8 mouse cellular contexts compared by ENCODE assay signal in genomic region chr15:79882623-79883267, GRCm38 (mm10). TPM values are rescaled to one million over a fixed set of nuclear protein-coding genes. Genes with fewer than 3 reads are reported as not detected.
DNase-seq lines count a peak whose midpoint lies in the region; ATAC-seq and TF ChIP-seq lines count a peak whose summit lies in the region.

No protein-coding gene starts in this region.

- DNase-seq in testis, postnatal 10 days (ENCODE audit: low spot score): no peak
- peak; percentile 63 to 73 for DNase-seq in cerebellum, postnatal 10 days
- no peak for DNase-seq in heart, postnatal 0 days (ENCODE audit: low spot score)
- DNase-seq in left cerebral cortex, postnatal 14 days (ENCODE audit: low spot score in 2 of 2): peak; percentile 73 to 87
- no peak for DNase-seq in embryo, embryonic 10 days (ENCODE audit: low spot score)
- no peak for DNase-seq in ovary, postnatal 10 days (ENCODE audit: low spot score)

- intact Hi-C loops in left cerebral cortex, postnatal 14 days (cut with DNase I): loop anchor here (1.0 to 10.0 kb wide), 2 partner anchors 49 to 128 kb away; no protein-coding TSS in a partner anchor

- no peak for TF ChIP-seq EP300 in heart, postnatal 0 days (IDR thresholded peaks at IDR 0.05; ENCODE audit: low read depth)

- no peak for ATAC-seq in heart, postnatal 0 days (ENCODE audit: insufficient read depth, low read depth)
- peak; percentile 82 for ATAC-seq in neural tube, embryonic 13.5 days (ENCODE audit: low read depth)

- peak overlapping the region; percentile 28 for H3K4me3 ChIP-seq in testis, adult 2 months (ENCODE audit: control insufficient read depth, low read depth, low read length)
- H3K4me3 ChIP-seq in heart, postnatal 0 days (ENCODE audit: low read depth, low read length): peak overlapping the region; percentile 51
- H3K4me3 ChIP-seq in neural tube, embryonic 13.5 days: peak overlapping the region; percentile 46

- peak overlapping the region; percentile 26 for H3K27ac ChIP-seq in testis, adult 2 months (ENCODE audit: control insufficient read depth, insufficient read depth, low read depth, low read length)
- 0 out of 2 replicates have a peak overlapping the region, but pooled peaks have one; percentile 4 for H3K27ac ChIP-seq in heart, postnatal 0 days (ENCODE audit: low read depth)
- peak overlapping the region; percentile 95 for H3K27ac ChIP-seq in neural tube, embryonic 13.5 days (replicated peaks)

- H3K4me1 ChIP-seq in testis, adult 2 months (ENCODE audit: control insufficient read depth, insufficient read depth, low read length): peaks cover 15% of the 10 kb centered on the region
- peaks cover 14% of the 10 kb centered on the region for H3K4me1 ChIP-seq in heart, postnatal 0 days (ENCODE audit: control insufficient read depth, insufficient read depth)
- peaks cover 17% of the 10 kb centered on the region for H3K4me1 ChIP-seq in neural tube, embryonic 13.5 days (replicated peaks)

- H3K4me2 ChIP-seq in heart, postnatal 0 days (ENCODE audit: low read depth, low read length): peak overlapping the region; percentile 61
- peak overlapping the region; percentile 60 for H3K4me2 ChIP-seq in neural tube, embryonic 13.5 days

- H3K9ac ChIP-seq in heart, postnatal 0 days (replicated peaks; ENCODE audit: low read depth, low read length): no peak overlapping the region
- H3K9ac ChIP-seq in neural tube, embryonic 13.5 days: peak overlapping the region; percentile 80

- no peak for TF ChIP-seq CTCF in testis, adult 2 months (IDR thresholded peaks at IDR 0.05; ENCODE audit: control insufficient read depth, insufficient read depth, insufficient replicate concordance, low read depth, low read length)
- no peak for TF ChIP-seq CTCF in heart, postnatal 0 days (IDR thresholded peaks at IDR 0.05; ENCODE audit: low read depth)

- TF ChIP-seq POLR2A in testis, adult 2 months (IDR thresholded peaks at IDR 0.05; ENCODE audit: control insufficient read depth, low read depth, low read length): no peak

- no peaks in the 10 kb centered on the region for H3K27me3 ChIP-seq in testis, adult 2 months (ENCODE audit: control insufficient read depth, insufficient read depth, low read length)
- no peaks in the 10 kb centered on the region for H3K27me3 ChIP-seq in heart, postnatal 0 days (ENCODE audit: control insufficient read depth, insufficient read depth, low read length)
- no peaks in the 10 kb centered on the region for H3K27me3 ChIP-seq in neural tube, embryonic 13.5 days

- WGBS in heart, postnatal 0 days: 30% methylated on average over 19 of the region's 19 CpGs
- 24% methylated on average over 19 of the region's 19 CpGs for WGBS in neural tube, embryonic 13.5 days

- no peaks in the 10 kb centered on the region for H3K9me3 ChIP-seq in heart, postnatal 0 days (replicated peaks; ENCODE audit: control insufficient read depth, low read length)
- H3K9me3 ChIP-seq in neural tube, embryonic 13.5 days: no peaks in the 10 kb centered on the region

- no peaks in the 10 kb centered on the region for H3K36me3 ChIP-seq in testis, adult 2 months (ENCODE audit: control insufficient read depth, insufficient read depth, low read length)
- H3K36me3 ChIP-seq in heart, postnatal 0 days (replicated peaks; ENCODE audit: control insufficient read depth, insufficient read depth, low read length): no peaks in the 10 kb centered on the region
- no peaks in the 10 kb centered on the region for H3K36me3 ChIP-seq in neural tube, embryonic 13.5 days

RNA-seq across cellular contexts. Expression of gene Apobec3, which starts 8.7 kb away (rescaled TPM):
- 10.8 and 11.1 TPM in 2 replicates for polyA plus RNA-seq in testis, adult 2 months (2012; rRNA removed)
- total RNA-seq in heart, postnatal 0 days (2014; rRNA removed; ENCODE audit: low replicate concordance): 2.3 and 5.1 TPM in 2 replicates
- polyA plus RNA-seq in heart, postnatal 0 days (2015; fragmentation: Nextera tagmentation; extraction: Ambion mirVana): 6.3 and 6.6 TPM in 2 replicates
- 1 to 10 TPM; 4.2 to 5.1 TPM for total RNA-seq in left cerebral cortex, postnatal 14 days (2021)
- 4.6 and 5.2 TPM in 2 replicates for polyA plus RNA-seq in neural tube, embryonic 13.5 days (2015; fragmentation: Nextera tagmentation; extraction: Ambion mirVana)

RNA-seq across cellular contexts. Expression of gene Cbx6, which starts 48.3 kb away (rescaled TPM):
- 4.6 and 6.6 TPM in 2 replicates for polyA plus RNA-seq in testis, adult 2 months (2012; rRNA removed)
- 47.3 and 51.8 TPM in 2 replicates for total RNA-seq in heart, postnatal 0 days (2014; rRNA removed; ENCODE audit: low replicate concordance)
- 24.9 and 25.6 TPM in 2 replicates for polyA plus RNA-seq in heart, postnatal 0 days (2015; fragmentation: Nextera tagmentation; extraction: Ambion mirVana)
- 100 to 1,000 TPM; 429 to 483 TPM for total RNA-seq in left cerebral cortex, postnatal 14 days (2021)
- 39.8 and 42.0 TPM in 2 replicates for polyA plus RNA-seq in neural tube, embryonic 13.5 days (2015; fragmentation: Nextera tagmentation; extraction: Ambion mirVana)

RNA-seq across cellular contexts. Expression of gene Npcd, which starts 48.7 kb away (rescaled TPM):
- polyA plus RNA-seq in testis, adult 2 months (2012; rRNA removed): 0.10 TPM in 1 of 2 replicates, not detected in the other
- 1.9 and 8.7 TPM in 2 replicates for total RNA-seq in heart, postnatal 0 days (2014; rRNA removed; ENCODE audit: low replicate concordance)
- not detected in 2 replicates for polyA plus RNA-seq in heart, postnatal 0 days (2015; fragmentation: Nextera tagmentation; extraction: Ambion mirVana)
- total RNA-seq in left cerebral cortex, postnatal 14 days (2021): 10 to 100 TPM in 1 of 2 experiments, 1 to 10 TPM in 1; 7.3 to 53.6 TPM
- 0.90 TPM in 1 of 2 replicates, not detected in the other for polyA plus RNA-seq in neural tube, embryonic 13.5 days (2015; fragmentation: Nextera tagmentation; extraction: Ambion mirVana)

Comparison
In these comparisons a context has a peak if more than half of its experiments do, and no peak if none do; other contexts are left out.
1. H3K27ac ChIP-seq: peak in every context shown above with its lines; median percentile 95 in neural tube, embryonic 13.5 days; 26 in testis, adult 2 months; 4 in heart, postnatal 0 days.
2. DNase-seq: peak in cerebellum, postnatal 10 days (2 of 2) and left cerebral cortex, postnatal 14 days (2 of 2); none in testis, postnatal 10 days (single experiment), heart, postnatal 0 days (single experiment), embryo, embryonic 10 days (single experiment) and ovary, postnatal 10 days (single experiment).
3. Peak in every context shown above with its lines, with median percentiles within 50 percentile points of each other: H3K4me3 ChIP-seq.